Mouse (Mus musculus): ENCODE data around the gene Dhodh. TPM values are rescaled to one million over a fixed set of nuclear protein-coding genes. Genes with fewer than 3 reads are reported as not detected.

Dhodh gene
- total RNA-seq, 2 experiments from 2014 or later = 14.0 to 18.6 TPM

DNA sequence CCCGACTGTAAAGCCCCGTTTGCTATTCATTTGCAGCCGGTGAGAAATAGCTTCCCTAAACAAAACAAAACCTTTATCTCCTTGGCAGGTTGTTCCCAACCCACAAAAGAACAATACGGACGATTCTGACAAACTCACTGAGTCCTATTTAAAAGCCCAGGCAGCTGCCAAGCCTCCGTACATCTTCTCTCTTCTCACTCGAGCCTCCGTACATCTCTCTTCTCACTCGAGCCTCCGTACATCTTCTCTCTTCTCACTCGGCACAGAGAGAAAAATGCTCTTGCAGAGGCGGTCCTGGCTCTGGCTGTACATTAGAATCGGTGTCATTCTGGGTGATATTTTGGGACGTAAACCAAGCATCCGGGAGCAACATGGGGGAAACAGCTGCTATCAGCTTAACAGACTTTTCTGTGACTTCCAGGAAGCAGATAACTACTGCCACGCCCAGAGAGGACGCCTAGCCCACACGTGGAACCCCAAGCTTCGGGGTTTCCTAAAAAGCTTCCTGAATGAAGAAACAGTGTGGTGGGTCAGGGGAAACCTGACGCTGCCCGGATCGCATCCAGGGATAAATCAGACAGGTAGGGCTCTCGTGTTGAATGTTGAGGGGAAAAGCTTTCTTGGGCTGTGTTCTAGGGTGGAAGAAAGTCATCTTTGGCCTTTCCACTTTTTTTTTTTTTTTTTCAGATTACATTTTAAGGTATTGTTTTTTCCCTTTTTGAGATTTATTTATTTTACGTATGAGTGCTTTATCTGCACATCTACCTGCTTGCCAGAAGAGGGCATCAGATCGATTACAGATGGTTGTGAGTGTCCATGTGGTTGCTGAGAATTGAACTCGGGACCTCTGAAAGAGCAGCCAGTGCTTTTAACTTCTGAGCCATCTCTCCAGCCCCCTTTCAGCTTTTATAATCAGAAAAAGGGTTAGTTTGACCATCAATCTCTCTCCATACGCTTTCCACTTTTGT, 6.1 kb upstream of the Dhodh start, which contains the start of gene Pkd1l3:
Gene Pkd1l3 (plus strand): TSS at position 275 of the 968 bp plus-strand sequence.
- intact Hi-C loops (cut with DNase I) = no loop called here
- no peak for DNase-seq (ENCODE audit: extremely low spot score in 1 of 2, low spot score in 2 of 2)
- Histone ChIP-seq H3K4me3 (peak within 1 kb of the TSS; percentile 20), H3K27ac (no peak within 1 kb of the TSS)
- TF ChIP-seq CTCF (IDR thresholded peaks at IDR 0.05) = peak; percentile 45

DNA sequence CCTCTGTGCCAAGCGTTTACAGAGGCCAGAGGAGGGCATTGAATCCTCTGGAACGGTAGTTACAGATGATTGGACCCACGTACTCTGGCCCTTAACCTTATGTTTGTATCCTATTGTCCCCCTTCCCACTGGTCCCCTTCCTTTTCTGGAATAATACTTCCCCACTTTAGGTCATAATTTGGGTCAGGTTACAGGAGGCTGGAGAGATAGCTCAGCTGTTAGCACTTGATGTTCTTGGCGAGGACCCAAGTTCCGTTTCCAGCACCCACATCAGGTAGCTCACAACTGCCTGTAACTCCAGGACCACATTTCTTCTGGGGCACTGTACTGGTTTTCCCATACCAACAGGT, 655 bp upstream of the Dhodh start:
- no peak for DNase-seq (ENCODE audit: extremely low spot score in 1 of 2, low spot score in 2 of 2)
- Histone ChIP-seq H3K27ac (peak overlapping the region; percentile 90), H3K4me3 (peak overlapping the region; percentile 72)
- intact Hi-C loops (cut with DNase I) = loop anchor here (2.0 kb wide), 1 partner anchor 84 kb away; the partner anchor contains the start of gene Ist1
- TF ChIP-seq CTCF (IDR thresholded peaks at IDR 0.05) = no peak

DNA sequence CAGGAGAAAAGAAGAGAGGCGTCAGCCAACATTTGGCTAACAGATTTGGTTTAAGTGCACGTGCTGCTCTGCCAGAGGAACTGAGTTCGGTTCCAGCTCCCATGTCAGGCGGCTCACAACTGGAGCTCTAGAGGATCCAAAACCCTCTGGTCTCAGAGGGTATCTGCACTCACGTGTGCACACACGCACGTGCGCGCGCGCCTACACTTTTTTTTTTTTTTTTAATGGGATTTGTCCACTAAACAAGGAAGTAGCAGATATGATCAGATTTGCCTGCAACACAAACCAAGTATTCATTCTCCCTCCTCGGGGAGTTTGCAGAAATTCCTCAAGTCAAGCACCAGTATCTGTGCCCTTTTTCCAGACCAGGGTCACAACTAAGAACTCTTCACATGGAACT, 823 bp downstream of the Dhodh start:
- no peak for DNase-seq (ENCODE audit: extremely low spot score in 1 of 2, low spot score in 2 of 2)
- intact Hi-C loops (cut with DNase I) = loop anchor here (1.0 to 2.0 kb wide), 4 partner anchors 42 to 171 kb away; partner anchors contain the start of genes Ap1g1, Dhx38, Ist1 and Txnl4b
- Histone ChIP-seq H3K27ac (peak overlapping the region; percentile 90), H3K4me3 (peak overlapping the region; percentile 72)
- no peak for TF ChIP-seq CTCF (IDR thresholded peaks at IDR 0.05)

DNA sequence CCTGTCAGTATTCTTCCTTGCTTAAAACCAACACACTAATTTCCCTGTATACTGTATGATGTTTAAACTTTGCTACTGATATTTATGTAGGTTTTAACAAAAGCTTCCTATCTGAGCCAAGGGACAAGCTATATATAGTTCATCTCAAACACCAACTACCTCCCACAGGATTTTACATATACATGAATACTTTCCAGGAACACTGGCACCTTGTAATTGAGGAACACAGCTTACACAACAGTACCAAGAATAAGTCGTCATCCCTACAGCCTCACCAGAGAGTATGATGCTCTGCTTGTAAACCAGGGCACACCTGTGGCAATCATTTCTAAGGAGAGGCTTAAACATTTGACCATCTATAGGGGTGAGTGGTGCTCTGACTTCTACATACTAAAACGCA, 1.7 kb downstream of the Dhodh start:
- TF ChIP-seq CTCF (IDR thresholded peaks at IDR 0.05) = no peak
- H3K4me3 ChIP-seq = no peak overlapping the region
- DNase-seq (ENCODE audit: extremely low spot score in 1 of 2, low spot score in 2 of 2) = no peak
- H3K27ac ChIP-seq = no peak overlapping the region
- intact Hi-C loops (cut with DNase I) = no loop called here

DNA sequence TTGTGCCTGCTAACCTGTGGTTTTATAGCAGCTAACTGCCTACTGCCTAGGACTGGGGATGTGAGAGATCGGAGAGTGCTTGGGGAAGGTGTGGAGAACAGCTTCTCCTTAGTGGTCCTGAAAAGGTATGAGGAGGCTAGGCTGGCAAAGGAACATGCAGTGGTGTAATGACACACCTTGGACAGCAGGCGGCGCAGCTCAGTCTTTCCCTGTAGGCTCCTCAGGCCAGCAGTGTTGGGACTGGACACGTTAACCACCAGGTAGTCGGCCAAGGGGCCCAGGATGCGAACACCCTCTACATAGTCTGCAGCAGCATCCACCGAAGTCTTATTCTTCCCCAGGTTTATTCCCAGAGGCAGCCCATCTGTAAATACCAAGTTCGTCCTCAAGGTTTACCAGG, 12.6 kb downstream of the Dhodh start:
- no peak overlapping the region for H3K4me3 ChIP-seq
- no peak overlapping the region for H3K27ac ChIP-seq
- TF ChIP-seq CTCF (IDR thresholded peaks at IDR 0.05) = peak; percentile 88
- intact Hi-C loops (cut with DNase I) = loop anchor here (5.0 kb wide), 1 partner anchor 1779 kb away; no protein-coding TSS in a partner anchor
- peak; percentile 26 to 56 for DNase-seq (ENCODE audit: extremely low spot score in 1 of 2, low spot score in 2 of 2)

DNA sequence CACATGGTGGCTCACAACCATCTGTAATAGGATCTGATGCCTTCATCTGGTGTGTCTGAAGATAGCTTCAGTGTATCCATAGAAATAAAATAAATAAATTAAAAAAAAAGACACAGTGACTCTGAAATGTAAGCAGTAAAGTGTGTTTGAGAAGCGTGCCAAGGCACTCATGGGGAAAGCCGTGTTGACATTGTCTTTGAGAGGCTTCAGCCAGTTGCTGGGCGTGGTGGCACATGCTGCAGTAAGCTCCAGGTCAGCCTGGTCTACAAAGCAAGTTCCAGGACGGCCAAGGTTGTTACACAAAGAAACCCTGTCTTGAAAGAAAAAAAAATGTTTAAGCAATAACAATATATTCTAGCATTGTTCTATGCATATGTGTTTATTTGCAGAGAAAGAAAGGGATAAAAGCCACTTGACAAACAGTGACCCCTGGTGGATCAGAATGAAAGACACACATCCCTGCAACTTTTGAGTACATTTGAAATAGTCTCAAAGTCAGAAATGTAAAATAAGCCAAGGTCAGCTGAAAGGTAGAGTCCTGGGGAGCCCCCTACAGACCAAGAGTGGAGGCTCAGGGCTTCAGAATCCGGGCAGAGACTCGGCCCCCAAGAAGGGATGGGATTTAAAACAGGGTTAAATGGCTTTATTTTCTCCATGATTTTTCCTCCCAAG, 15.2 kb downstream of the Dhodh start:
- TF ChIP-seq CTCF (IDR thresholded peaks at IDR 0.05) = peak; percentile 62
- Histone ChIP-seq H3K4me3 (no peak overlapping the region), H3K27ac (no peak overlapping the region)
- no peak for DNase-seq (ENCODE audit: extremely low spot score in 1 of 2, low spot score in 2 of 2)
- intact Hi-C loops (cut with DNase I) = no loop called here

DNA sequence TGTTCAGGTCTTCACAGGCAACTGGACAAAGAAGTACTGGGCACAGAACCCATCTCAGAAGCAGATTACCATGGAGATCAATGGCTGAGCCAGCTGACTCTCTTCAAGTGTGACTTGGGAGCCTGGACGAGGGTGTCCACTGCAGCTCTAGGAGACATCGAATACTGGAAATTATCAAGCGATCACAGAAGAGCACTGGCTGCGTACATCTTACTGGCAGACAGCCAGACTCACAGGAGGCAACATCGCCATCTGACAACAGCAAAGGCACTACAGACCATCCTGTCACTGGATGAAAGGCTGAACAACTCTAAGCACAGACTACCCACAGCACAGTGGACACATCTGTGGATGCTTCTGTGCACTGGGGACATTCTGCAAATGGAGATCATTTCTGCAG, 16.3 kb downstream of the Dhodh start:
- no peak for DNase-seq (ENCODE audit: extremely low spot score in 1 of 2, low spot score in 2 of 2)
- Histone ChIP-seq H3K4me3 (no peak overlapping the region), H3K27ac (no peak overlapping the region)
- TF ChIP-seq CTCF (IDR thresholded peaks at IDR 0.05) = no peak
- intact Hi-C loops (cut with DNase I) = no loop called here

DNA sequence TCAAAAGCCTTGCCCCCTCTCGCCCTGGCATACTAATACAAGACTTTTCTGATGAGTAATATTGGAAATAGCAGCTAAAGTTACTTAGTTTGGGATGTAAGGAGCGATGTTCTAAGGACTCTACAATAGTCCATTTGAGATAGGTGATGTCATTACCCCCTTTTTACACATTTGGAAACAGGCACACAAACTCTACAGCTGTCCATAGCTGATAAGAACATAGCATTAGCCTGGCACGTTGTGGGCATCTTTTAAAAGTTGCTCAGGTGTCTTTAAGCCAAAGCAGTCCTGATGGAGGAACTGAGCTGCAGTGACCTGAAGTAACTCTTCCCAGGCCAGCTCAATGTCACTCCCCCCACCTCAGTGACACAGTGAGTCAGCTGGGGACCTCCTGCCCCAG, 17.1 kb downstream of the Dhodh start:
- no peak overlapping the region for H3K27ac ChIP-seq
- TF ChIP-seq CTCF (IDR thresholded peaks at IDR 0.05) = no peak
- H3K4me3 ChIP-seq = no peak overlapping the region
- no peak for DNase-seq (ENCODE audit: extremely low spot score in 1 of 2, low spot score in 2 of 2)
- intact Hi-C loops (cut with DNase I) = no loop called here

DNA sequence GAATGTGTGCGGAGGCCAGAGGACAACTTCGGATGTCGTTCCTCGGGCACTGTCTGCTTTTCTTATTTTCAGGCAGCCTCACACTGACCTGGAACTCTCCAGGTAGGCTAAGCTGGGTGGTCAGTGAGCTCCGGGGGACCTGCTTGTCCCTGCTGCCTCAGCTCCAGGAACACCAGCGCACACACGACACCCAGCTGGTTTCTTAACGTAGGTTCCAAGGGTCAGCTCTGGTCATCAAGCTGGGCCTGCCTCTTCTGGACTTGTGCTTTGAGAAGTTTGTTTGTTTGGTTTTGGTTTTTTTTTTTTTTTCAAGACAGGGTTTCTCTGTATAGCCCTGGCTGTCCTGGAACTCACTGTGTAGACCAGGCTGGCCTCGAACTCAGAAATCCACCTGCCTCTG, 17.6 kb downstream of the Dhodh start:
- no peak overlapping the region for H3K4me3 ChIP-seq
- intact Hi-C loops (cut with DNase I) = no loop called here
- H3K27ac ChIP-seq = no peak overlapping the region
- no peak for DNase-seq (ENCODE audit: extremely low spot score in 1 of 2, low spot score in 2 of 2)
- no peak for TF ChIP-seq CTCF (IDR thresholded peaks at IDR 0.05)

DNA sequence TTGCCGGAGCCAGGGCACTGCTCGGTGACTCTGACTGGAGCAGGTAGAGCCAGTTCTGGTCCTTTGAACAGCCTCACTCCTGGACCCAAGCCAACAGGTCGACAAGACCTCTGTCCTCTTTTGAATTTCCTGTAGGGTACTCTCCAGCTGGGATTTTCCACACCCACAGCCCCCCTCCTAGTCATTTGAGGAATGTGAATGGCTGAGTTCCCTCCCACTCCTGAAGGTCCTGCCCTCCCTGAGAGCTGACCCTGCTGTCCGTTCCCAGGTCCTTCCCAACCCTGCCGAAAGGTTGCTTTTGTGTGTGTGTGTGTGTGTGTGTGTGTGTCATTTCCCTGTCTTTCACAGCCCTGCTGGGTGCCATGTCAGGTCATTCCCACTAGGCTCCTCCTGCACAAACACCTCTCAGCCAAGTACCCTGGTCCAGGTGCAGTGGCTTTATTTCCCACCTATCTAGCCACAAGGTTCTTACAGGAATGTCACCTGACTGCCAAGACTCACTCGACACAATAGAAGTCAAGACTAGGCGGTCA, 21.4 kb downstream of the Dhodh start:
- intact Hi-C loops (cut with DNase I) = no loop called here
- no peak for TF ChIP-seq CTCF (IDR thresholded peaks at IDR 0.05)
- no peak overlapping the region for H3K27ac ChIP-seq
- H3K4me3 ChIP-seq = no peak overlapping the region
- DNase-seq (ENCODE audit: extremely low spot score in 1 of 2, low spot score in 2 of 2) = no peak

DNA sequence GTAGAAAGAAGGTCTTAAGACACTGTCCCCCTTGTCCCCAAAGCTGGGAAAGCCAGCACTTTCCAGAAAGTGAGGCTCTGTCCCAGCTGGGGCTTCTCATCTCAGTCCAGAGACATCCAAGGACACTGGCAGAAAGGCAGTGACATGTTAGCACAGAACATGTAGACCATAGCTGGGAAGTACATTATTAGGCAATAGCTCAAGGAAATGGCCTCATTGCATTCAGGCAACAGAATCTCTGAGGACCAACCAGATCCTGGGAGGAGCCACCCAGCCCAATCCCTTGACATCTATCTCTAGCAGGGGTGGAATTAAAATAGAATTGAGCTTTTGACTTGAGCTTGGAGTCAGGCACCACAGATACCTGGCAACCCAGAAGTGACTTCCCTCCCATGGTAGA, 22.8 kb downstream of the Dhodh start:
- intact Hi-C loops (cut with DNase I) = no loop called here
- no peak for DNase-seq (ENCODE audit: extremely low spot score in 1 of 2, low spot score in 2 of 2)
- Histone ChIP-seq H3K27ac (no peak overlapping the region), H3K4me3 (no peak overlapping the region)
- TF ChIP-seq CTCF (IDR thresholded peaks at IDR 0.05) = no peak

DNA sequence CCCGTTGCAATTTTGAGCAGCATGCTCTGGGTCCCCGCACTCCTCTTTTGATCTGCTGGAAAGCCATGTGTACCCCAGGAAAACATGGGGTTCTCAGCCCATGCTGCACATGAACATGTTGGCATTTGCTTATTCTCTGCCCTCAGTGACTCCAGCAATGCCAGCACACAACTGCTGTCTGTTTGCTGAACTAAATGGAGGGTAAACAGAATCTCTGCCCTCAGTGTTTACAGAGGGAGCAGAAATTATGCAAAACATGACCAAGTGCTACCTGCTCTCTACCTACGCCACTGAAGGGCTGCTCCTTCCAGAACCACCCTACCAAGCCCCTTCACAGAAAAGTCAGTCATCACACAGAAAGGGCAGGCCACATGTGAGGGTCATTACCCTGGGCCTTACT, 23.6 kb downstream of the Dhodh start:
- intact Hi-C loops (cut with DNase I) = no loop called here
- Histone ChIP-seq H3K4me3 (no peak overlapping the region), H3K27ac (no peak overlapping the region)
- no peak for DNase-seq (ENCODE audit: extremely low spot score in 1 of 2, low spot score in 2 of 2)
- no peak for TF ChIP-seq CTCF (IDR thresholded peaks at IDR 0.05)
